Mouse (Mus musculus) lung, postnatal 4 days (tissue): ENCODE measurements around the gene Zbed5.
"Not testable (repeated sequence)": the region's sequence is repeated elsewhere in the genome, so short reads cannot be mapped to it uniquely, and the experiment has no call there.

Source experiments
- DNase-seq, 2 experiments: peaks; one replicate each; pipeline ENCODE4 v3.0.0; 2021

Zbed5 gene

GRCm38 (mm10) chr5:129909147-129909546 lies 13.6 kb downstream of the Zbed5 start:
- DNase-seq = no peak

DNA sequence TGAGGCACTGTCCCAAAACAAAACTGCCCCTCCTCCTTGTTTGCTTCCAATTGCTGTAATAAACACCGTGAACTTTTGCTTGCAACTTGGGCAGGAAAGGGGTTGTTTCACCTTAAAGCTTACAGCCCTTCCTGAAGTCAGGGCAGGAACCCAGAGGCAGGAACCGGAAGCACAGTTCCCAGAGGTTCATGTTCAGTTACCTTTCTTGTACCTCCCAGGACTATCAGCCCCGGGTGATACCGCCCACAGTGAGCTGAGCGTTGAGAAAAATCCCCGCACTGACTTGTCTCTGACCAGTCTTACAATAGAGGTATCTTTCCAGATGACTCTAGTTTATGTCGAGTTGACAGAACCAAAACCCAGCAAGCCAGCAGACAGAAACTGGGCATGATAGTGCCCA lies 14.1 kb downstream of the Zbed5 start:
- DNase-seq = no peak

DNA sequence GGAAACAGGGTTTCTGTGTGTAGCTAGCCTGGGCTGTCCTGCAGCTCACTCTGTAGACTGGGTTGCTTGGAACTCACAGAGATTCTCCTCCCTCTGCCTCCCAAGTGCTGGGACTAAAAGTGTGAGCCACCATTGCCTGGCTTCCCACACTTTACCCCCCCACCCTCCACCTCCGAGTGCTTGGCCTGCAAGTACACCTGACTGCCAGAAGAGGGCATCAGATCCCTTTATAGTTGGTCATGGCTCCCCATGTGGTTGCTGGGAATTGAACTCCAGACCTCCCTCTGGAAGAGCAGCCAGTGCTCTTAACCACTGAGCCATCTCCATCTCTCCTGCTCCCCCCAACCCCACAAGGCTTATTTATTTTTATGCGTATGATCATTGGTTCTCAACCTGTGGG lies 18.5 kb downstream of the Zbed5 start:
- DNase-seq = peak in 1 of 2 experiments; percentile 16

- not testable (repeated sequence) for DNase-seq
Observed at GRCm38 (mm10) chr5:129915491-129915890, 20.0 kb downstream of the Zbed5 start.

DNA sequence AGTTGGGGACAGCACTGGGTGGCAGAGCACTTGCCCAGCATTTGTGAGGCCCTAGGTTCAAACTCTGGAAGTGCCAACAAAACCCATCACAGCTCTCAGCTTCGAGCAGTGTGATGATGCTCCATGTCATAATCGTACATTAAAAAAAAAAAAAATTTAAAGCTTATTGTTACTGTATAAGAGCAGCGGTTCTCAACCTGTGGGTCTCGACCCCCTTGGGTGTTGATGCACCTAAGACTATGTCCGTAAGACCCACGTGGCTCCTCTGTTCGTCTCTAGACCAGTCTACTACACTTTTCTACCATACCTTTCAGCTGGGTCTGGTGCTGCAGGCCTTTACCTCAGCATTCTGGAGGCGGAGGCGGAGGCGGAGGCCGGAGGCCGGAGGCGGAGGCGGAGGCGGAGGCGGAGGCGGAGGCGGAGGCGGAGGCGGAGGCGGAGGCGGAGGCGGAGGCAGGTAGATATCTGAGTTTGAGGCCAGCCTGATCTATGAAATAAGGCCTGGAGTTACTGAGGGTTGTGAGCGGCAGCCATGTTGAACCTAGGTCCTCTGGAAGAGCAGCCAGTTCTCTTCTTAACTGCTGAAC lies 22.6 kb downstream of the Zbed5 start:
- no peak for DNase-seq

DNA sequence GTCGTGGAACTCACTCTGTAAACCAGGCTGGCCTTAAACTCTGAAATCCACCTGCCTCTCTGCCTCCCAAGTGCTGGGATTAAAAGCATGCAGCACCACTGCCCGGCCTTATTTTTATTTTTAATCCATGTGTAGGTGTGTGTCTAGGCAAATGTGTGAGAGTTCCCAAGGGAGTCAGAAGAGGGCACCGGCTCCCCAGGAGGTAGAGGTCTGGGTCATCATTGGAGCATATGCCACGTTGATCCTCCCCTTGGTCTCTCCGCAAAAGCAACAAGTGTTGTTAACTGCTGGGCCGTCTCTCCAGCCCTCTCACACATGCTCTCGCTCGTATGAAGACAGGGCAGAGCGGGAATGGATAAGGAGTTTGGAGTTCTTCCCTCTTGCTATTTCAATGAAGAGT lies 23.2 kb downstream of the Zbed5 start:
- DNase-seq = no peak

- DNase-seq = no peak
Observed at GRCm38 (mm10) chr5:129919320-129919719, 23.8 kb downstream of the Zbed5 start.

- DNase-seq = no peak
Observed at GRCm38 (mm10) chr5:129921972-129922371, 26.4 kb downstream of the Zbed5 start.

GRCm38 (mm10) chr5:129924820-129925452 lies 29.4 kb downstream of the Zbed5 start:
- no peak for DNase-seq

GRCm38 (mm10) chr5:129925933-129926332 lies 30.4 kb downstream of the Zbed5 start:
- DNase-seq = no peak

- DNase-seq = peak; percentile 54 to 67
Observed at GRCm38 (mm10) chr5:129929924-129930855, 34.7 kb downstream of the Zbed5 start.

DNA sequence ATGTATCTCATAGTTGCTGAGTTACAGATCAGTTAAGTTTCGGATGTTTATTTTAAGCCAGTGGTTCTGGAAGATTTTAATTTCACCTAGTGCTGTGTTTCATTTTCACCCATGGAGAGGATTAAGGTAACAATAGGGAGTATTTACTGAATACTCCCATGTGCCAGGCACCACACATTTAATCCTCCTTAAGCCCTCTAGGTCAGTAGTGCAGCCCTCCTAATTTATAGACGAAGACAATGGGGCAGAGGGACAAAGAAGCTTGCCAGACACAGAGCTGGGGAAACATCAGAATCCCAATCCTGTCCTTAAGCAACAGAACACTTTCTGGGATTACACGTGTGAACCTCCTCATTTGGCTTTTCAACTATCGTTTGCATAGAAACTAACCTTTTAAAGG lies 41.4 kb downstream of the Zbed5 start:
- DNase-seq = no peak

- no peak for DNase-seq
Observed at GRCm38 (mm10) chr5:129940281-129940680, 44.8 kb downstream of the Zbed5 start.

DNA sequence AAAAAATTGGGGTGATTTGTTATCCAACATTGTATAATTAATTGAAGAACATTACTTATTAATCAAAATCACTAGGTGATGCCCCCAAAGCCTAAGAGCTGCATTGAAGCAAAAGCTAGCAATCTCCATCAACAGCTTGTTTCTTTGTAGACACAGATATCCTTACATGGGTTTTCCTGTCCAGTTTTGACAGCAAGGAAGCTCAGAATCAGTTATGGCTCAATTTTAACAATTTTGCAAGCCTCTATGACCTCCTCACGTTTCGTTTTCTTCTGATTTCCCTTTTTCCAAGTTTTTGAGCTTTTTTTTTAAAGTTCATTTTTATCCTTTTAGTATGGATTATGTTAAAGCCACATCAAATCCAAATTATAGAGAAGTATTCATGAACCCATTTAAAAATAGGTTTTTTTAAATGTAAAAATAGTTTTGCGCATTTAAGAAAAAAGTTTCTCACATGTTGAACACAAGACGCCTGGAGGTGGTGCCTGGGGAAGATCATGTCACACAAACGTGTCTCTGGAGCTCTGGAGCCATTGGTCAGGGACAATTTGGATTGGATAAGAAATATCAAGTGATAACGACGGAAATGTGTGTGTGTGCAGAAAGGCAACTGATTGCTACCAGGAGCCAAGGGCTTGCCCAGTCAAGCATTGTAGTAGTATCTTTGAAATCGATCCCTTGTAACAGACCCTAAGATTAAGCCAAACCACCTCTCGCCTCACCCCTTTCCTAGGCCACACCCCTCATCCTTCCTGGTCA lies 45.4 kb downstream of the Zbed5 start:
- DNase-seq = no peak

- peak; percentile 98 to 99 for DNase-seq
Observed at GRCm38 (mm10) chr5:129941495-129942045, 46.0 kb downstream of the Zbed5 start, which contains the start of gene Vkorc1l1. TSS of gene Vkorc1l1 (plus strand) at chr5:129941970.

GRCm38 (mm10) chr5:129942073-129942939 lies 46.8 kb downstream of the Zbed5 start:
- DNase-seq = peak; percentile 53 to 60

DNA sequence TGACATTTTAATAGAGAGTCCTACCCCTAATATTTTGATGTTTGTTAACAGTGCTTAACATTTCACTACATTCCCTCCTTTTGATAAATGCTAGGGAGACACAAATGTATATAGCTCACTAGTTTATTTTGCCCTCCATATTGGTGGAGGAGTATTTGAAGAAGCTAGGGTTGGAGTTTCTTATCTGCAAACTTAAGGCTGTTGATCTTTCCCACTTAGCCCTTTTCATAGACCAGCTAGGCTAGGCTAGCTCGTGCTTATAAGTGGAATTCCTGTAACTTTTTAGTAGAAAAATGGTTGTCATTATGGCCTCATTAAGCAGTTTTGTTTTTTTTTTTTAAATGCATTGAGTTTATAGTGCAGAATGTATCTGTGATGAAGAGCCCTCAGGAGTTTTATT lies 47.9 kb downstream of the Zbed5 start:
- DNase-seq = no peak

GRCm38 (mm10) chr5:129947528-129948033 lies 52.1 kb downstream of the Zbed5 start:
- no peak for DNase-seq

- no peak for DNase-seq
Observed at GRCm38 (mm10) chr5:129952143-129952542, 56.6 kb downstream of the Zbed5 start.
